Mouse (Mus musculus): Measurements from ENCODE around the gene Spata16.
"Not testable (repeated sequence)": the region's sequence is repeated elsewhere in the genome, so short reads cannot be mapped to it uniquely, and the experiment has no call there.

The Spata16 gene

GRCm38 (mm10) chr3:26637402-26637801, at the start of gene Spata16:
Gene Spata16 (plus strand): TSS chr3:26637620.
- DNase-seq, result no peak

- DNase-seq, result no peak
Observed at GRCm38 (mm10) chr3:26604861-26605260, 32.6 kb upstream of the Spata16 start.

- no peak for DNase-seq
Observed at GRCm38 (mm10) chr3:26608531-26608930, 28.9 kb upstream of the Spata16 start.

- no peak for DNase-seq
Observed at GRCm38 (mm10) chr3:26639214-26639613, 1.8 kb downstream of the Spata16 start.

- DNase-seq, result no peak
Observed at GRCm38 (mm10) chr3:26639851-26640250, 2.4 kb downstream of the Spata16 start.

GRCm38 (mm10) chr3:26640321-26641075, 3.1 kb downstream of the Spata16 start:
- DNase-seq, result no peak

- no peak for DNase-seq
Observed at GRCm38 (mm10) chr3:26641351-26642249, 4.2 kb downstream of the Spata16 start.

GRCm38 (mm10) chr3:26644136-26644535, 6.7 kb downstream of the Spata16 start:
- no peak for DNase-seq

- DNase-seq, result no peak
Observed at GRCm38 (mm10) chr3:26646834-26647233, 9.4 kb downstream of the Spata16 start.

- DNase-seq, result no peak
Observed at GRCm38 (mm10) chr3:26685832-26686231, 48.4 kb downstream of the Spata16 start.

GRCm38 (mm10) chr3:26709492-26709891, 72.1 kb downstream of the Spata16 start:
- DNase-seq, result not testable (repeated sequence)

- no peak for DNase-seq
Observed at GRCm38 (mm10) chr3:26727526-26727925, 90.1 kb downstream of the Spata16 start.

- DNase-seq, result no peak
Observed at GRCm38 (mm10) chr3:26750492-26750891, 113.1 kb downstream of the Spata16 start.

- no peak for DNase-seq
Observed at GRCm38 (mm10) chr3:26752441-26752840, 115.0 kb downstream of the Spata16 start.

- no peak for DNase-seq
Observed at GRCm38 (mm10) chr3:26793334-26794101, 156.1 kb downstream of the Spata16 start.

- no peak for DNase-seq
Observed at GRCm38 (mm10) chr3:26795851-26796538, 158.6 kb downstream of the Spata16 start.

- DNase-seq, result no peak
Observed at GRCm38 (mm10) chr3:26796954-26797353, 159.5 kb downstream of the Spata16 start.

- DNase-seq, result no peak
Observed at GRCm38 (mm10) chr3:26814307-26814706, 176.9 kb downstream of the Spata16 start.

GRCm38 (mm10) chr3:26815764-26816163, 178.3 kb downstream of the Spata16 start:
- DNase-seq, result no peak

- DNase-seq, result no peak
Observed at GRCm38 (mm10) chr3:26819398-26819797, 182.0 kb downstream of the Spata16 start.

- DNase-seq, result no peak
Observed at GRCm38 (mm10) chr3:26826958-26827839, 189.8 kb downstream of the Spata16 start.
